Mouse (Mus musculus) kidney, postnatal 10 days (tissue): ENCODE data around the gene Eif5.

Source experiments
- DNase-seq: peaks from one replicate; pipeline ENCODE4 v3.0.0; 2021; ENCODE audit warnings: mixed read lengths

Eif5 gene

DNA sequence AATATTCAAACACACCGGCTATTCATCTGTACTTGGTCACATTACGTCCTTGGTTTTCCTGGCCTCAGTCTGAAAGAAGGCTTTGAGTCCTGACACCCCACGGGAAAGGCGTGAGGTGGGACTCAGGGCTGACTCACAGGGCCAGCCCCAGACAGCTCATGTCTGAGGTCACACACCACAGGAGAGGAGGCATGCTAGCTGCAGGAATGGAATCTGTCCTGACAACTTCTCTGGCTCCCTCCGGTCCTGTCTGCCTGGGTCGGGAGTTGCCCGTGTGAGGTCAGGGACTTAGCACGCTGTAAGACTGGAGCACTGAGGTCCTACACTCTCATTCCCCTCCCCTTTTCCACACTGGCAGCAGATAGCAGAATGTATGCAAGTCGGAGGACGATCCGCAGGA, 31.0 kb downstream of the Eif5 start:
- peak; percentile 70 for DNase-seq

DNA sequence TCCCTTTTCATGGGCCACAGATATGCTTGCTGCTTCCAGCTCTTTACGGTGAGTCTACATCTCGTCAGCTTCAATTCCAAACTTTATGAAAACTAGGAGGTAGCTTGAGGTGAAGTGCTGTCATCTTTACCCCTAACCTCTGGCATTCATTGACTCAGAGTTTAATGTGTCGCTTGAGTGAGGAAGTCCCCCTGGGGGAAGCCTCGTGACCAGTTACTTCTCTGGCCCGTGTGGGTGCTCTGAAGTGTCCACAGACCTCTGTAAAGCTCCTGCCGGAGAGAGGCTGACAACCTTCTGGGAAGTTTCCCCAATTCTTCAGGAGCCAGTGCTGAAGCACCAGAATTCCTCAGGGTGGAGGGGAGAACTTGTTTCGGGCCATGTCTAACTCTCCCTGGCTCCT, 34.6 kb downstream of the Eif5 start:
- peak; percentile 69 for DNase-seq

DNA sequence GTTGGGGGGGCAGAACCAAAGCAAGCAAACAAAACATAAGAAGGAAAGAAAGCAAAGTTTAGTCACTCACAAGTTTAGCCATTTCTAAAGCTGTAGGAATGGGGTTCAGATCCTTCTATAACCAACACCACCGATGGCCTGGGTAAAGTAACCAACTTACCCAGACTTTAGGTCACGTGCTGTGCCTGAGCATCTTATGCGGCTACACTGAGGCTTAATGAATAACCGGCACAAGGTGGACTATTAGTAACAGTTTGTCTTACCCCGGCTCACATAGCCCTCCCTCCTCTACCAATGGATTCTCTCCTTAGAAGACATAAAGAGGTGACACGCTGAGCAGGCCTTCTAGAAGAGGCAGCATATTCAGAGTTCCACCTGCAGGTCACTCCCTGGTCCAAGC, 35.5 kb downstream of the Eif5 start:
- peak; percentile 62 for DNase-seq

DNA sequence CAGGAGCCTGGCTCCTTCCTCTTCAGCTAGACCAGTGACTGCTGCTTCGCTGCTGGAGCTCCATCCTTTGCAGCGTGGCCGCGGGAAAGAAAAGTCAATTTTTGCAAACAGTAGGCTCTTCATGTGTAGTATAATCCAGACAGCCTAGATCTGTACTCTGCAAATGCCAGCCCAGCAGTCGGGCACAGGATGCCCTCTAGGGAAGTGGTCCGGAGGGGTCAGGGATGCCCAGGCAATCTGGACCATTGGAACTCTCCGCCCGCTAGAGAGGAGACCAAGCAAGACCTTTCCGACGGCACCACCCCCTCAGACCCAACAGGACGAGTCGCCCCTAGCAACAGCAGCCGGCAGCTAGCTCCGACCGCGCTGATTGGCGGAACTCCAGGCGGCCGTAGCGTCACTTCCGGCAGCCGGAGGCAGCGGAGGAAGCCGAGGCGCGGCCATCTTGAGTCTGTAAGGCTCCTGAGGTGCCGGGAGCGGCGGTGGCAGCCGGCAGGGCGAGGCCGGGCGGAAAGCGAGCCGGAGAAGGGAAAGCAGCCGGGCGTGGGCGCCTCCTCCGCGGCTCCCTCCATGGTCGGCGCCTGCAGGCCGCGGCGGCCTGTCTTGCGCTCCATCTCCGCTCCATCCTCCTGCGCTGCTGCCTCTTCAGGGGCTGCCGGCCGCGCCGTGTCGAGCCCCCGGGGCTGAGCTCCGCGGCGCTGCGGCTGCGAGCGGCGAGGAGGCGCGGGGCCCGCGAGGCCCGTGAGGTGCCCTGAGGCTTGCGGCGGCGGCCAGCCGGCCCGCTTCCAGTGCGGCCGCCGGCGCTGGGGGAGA, 36.5 kb downstream of the Eif5 start, which contains the start of gene Mark3:
Gene Mark3 (plus strand): TSS at position 450 of the 813 bp plus-strand sequence.
- peak; percentile 99 for DNase-seq

DNA sequence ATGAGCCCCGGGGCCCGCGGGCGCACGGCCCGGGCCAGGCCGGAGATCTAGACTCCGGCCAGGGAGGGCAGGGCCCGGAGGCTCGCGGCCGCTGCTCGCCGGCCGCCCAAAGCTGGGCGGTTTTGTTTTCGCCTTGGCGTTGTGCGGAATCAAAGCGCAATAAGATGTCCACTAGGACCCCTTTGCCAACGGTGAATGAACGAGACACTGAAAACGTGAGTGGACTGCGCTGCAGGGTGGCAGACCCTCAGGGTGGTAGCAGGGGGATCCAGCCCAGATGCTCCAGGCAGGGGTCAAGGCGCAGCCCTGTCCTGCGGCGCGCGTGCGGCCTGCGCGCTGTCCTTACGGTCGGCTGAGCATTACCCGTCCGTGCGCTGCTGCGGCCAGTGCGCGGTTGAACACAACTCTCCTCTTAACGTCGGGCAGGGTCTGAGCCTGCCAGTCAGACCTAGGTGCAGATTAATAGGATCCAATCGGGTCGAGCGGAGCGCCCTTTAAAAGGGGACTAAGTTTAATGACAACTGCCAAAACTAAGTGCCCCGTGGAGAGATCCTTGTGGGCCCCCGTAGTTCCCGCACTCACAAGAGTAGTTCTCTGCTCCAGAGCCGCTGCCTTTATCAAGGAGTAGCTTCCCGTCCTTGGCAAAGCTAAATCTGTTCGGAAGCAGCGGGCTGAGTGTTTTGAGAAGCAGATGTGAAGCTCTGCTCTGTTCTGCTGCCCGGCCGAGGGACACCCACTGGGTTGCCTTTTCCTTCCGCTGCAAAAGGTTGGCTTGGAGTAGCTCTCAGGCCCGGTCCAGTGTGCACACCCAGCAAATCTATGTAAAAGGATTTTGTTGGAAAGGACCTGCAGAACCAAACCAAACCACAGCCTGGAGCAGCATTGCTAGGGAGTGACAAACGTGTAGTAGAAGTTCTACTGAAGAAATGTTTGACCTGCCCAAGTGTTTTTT, 37.3 kb downstream of the Eif5 start:
- DNase-seq, result peak; percentile 68

DNA sequence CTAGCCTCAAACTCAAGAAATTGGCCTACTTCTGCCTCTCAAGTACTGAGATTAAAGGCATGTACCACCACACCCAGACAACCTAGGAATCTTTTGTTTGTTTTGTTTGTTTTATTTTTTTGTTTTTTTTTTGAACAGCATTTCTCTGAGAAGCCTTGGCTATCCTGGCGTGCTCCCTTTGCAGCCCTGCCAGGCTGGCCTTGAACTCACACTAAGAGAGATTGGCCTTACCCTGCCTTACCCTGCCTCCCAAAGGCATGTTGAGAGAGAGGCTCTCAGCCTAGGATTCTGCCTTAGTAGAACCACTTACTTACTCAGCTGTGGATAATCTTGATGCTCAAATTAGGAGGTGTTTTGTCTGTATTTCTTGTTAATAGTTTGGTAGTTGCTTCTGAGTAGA, 45.2 kb downstream of the Eif5 start:
- no peak for DNase-seq

DNA sequence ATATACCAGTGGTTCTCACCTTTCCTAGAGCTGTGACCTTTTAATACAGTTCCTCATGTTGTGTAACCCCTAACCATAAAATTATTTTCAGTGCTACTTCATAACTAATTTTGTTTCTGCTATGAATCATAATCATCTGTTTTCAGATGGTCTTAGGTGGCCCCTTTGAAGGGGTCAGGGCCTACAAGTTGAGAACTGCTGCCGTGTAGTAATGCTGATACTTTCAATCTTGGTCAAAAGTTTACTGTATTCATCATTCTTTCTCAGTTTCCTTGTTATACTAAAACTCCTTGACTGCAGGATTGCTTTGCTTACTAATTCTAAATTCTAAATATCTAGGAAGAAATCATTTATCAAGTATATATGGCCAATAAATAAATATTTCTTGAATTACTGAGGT, 46.6 kb downstream of the Eif5 start:
- DNase-seq, result no peak

DNA sequence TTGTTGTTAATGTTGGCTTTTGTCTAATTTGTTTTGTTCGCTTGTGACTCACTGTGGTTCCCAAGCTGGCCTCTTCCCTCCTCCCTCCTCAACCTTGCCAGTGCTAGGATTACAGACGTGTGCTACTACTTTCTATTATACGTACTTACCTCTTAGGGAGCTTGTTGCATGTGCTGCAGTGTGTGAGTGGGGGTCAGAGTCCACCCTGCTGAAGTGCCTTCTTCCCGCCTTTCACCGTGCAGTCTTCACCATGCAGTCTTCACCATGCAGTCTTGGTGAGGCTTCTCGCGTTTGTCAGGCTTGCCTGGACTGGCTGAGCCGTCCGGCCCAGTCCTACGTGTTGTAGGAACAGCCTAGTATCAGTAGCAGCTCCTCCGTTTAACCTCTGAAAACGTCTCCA, 49.4 kb downstream of the Eif5 start:
- DNase-seq, result no peak

DNA sequence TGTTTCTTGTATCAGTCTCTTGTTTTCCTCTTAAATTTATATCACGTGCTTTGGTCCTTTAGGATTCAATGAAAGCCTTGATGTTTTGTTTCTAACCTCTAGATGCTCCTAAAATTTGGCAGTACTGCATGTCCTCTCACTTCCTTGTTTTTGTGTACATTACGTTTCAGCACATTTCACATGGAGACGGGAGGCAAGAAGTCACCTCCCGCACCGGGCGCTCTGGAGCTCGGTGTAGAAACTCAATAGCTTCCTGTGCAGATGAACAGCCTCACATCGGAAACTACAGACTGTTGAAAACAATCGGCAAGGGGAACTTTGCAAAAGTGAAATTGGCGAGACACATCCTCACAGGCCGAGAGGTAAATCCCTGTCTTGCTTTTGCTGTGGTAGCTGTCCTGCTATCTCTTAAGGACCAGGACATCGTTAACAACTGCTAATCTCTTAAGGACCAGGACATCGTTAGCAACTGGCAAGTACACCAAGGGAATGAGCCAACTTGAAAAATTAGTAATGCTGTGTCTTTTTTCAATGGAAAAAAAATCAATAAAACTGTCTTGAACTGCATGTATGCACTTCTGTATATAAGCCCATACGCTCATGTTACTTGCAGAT, 54.7 kb downstream of the Eif5 start:
- DNase-seq, result no peak

DNA sequence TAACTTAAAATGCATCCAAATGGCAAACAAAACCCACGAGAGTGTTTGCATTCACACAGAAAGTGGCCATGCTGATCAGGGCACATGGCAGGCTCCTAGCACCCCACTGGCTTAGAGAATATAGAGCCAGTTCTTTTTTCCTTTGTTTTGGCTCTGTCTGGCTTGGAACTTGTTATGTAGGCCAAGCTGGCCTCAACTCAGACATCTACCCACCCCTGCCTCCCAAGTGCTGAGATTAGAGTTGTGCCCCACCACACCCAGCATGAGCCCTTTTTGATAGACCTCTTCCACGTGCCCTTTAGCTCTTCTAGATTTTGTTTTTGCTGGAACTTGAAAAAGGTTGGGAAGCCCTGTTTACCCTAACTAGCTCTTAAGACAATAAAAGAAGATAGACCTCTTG, 56.0 kb downstream of the Eif5 start:
- no peak for DNase-seq
